Mouse (Mus musculus) liver, embryonic 14.5 days (tissue): ENCODE results near the gene Rbm38.

Experiments used
- CTCF ChIP-seq: IDR thresholded peaks from 2 replicates; pipeline ENCODE4 v1.5.1; 2016; ENCODE audit warnings: antibody characterized with exemption, low read depth, control low read depth
- EP300 ChIP-seq: IDR thresholded peaks from 2 replicates; pipeline ENCODE4 v1.6.1; 2016; ENCODE audit warnings: antibody characterized with exemption, low read depth

- TF ChIP-seq CTCF (no peak), EP300 (no peak)
These were observed 19.4 kb upstream of the Rbm38 start for GRCm38 (mm10) chr2:173000921-173001320.
